Mouse (Mus musculus): ENCODE measurements at regions not wholly inside any gene's neighbourhood (a gene's known extent, or its start where the extent isn't known, plus 50 kb on each side); places are given as distances from the start of the nearest gene placed in this dataset.
A peak's percentile ranks its signal among the peaks of the same experiment; 100 is the strongest.

GRCm38 (mm10) chr5:28714978-28715377 is 247.9 kb upstream of the Shh start:
- Histone ChIP-seq H3K9me3 (no peaks in the 10 kb centered on the region), H3K27me3 (no peaks in the 10 kb centered on the region), H3K4me3 (no peak overlapping the region), H3K9ac (no peak overlapping the region), H3K27ac (replicated peaks) (no peak overlapping the region), H3K4me1 (replicated peaks) (no peaks in the 10 kb centered on the region), H3K36me3 (no peaks in the 10 kb centered on the region), H3K4me2 (no peak overlapping the region)
- ATAC-seq (ENCODE audit: low read depth) = no peak
- 93% methylated on average over 4 of the region's 4 CpGs for WGBS

GRCm38 (mm10) chr5:28710517-28710916 is 243.5 kb upstream of the Shh start:
- no peak for ATAC-seq (ENCODE audit: low read depth)
- H3K9me3 ChIP-seq = no peaks in the 10 kb centered on the region

GRCm38 (mm10) chr5:28709626-28710025 is 242.6 kb upstream of the Shh start:
- no peaks in the 10 kb centered on the region for H3K4me1 ChIP-seq (replicated peaks)
- no peaks in the 10 kb centered on the region for H3K9me3 ChIP-seq
- ATAC-seq (ENCODE audit: low read depth) = no peak
- H3K9ac ChIP-seq = no peak overlapping the region
- WGBS = 73% methylated on average over 2 of the region's 2 CpGs
- H3K4me2 ChIP-seq = no peak overlapping the region
- H3K27ac ChIP-seq (replicated peaks) = no peak overlapping the region
- no peaks in the 10 kb centered on the region for H3K36me3 ChIP-seq
- H3K27me3 ChIP-seq = no peaks in the 10 kb centered on the region
- H3K4me3 ChIP-seq = no peak overlapping the region

More at GRCm38 (mm10) chr5:28710517-28710916, 243.5 kb upstream of the Shh start:
- no peaks in the 10 kb centered on the region for H3K4me1 ChIP-seq (replicated peaks)
- no peaks in the 10 kb centered on the region for H3K27me3 ChIP-seq
- 56% methylated on average over 4 of the region's 4 CpGs for WGBS
- no peaks in the 10 kb centered on the region for H3K36me3 ChIP-seq
- no peak overlapping the region for H3K9ac ChIP-seq
- H3K27ac ChIP-seq (replicated peaks) = no peak overlapping the region
- no peak overlapping the region for H3K4me3 ChIP-seq
- no peak overlapping the region for H3K4me2 ChIP-seq

- Histone ChIP-seq H3K4me2 (no peak overlapping the region), H3K27ac (replicated peaks) (no peak overlapping the region), H3K9ac (no peak overlapping the region), H3K9me3 (no peaks in the 10 kb centered on the region), H3K27me3 (no peaks in the 10 kb centered on the region), H3K36me3 (no peaks in the 10 kb centered on the region), H3K4me1 (replicated peaks) (no peaks in the 10 kb centered on the region), H3K4me3 (no peak overlapping the region)
- ATAC-seq (ENCODE audit: low read depth) = no peak
- WGBS = 97% methylated on average over 1 of the region's 1 CpGs
Observed at GRCm38 (mm10) chr5:28704359-28704758, 237.3 kb upstream of the Shh start.

GRCm38 (mm10) chr5:28696966-28697365 is 229.9 kb upstream of the Shh start:
- no peak overlapping the region for H3K4me3 ChIP-seq
- H3K4me2 ChIP-seq = no peak overlapping the region
- no peak for ATAC-seq (ENCODE audit: low read depth)
- 66% methylated on average over 3 of the region's 3 CpGs for WGBS
- H3K36me3 ChIP-seq = no peaks in the 10 kb centered on the region
- no peak overlapping the region for H3K9ac ChIP-seq
- no peaks in the 10 kb centered on the region for H3K4me1 ChIP-seq (replicated peaks)
- H3K27ac ChIP-seq (replicated peaks) = no peak overlapping the region
- H3K27me3 ChIP-seq = no peaks in the 10 kb centered on the region
- no peaks in the 10 kb centered on the region for H3K9me3 ChIP-seq

- Histone ChIP-seq H3K9ac (no peak overlapping the region), H3K4me3 (no peak overlapping the region), H3K27ac (replicated peaks) (no peak overlapping the region), H3K36me3 (no peaks in the 10 kb centered on the region), H3K4me1 (replicated peaks) (peaks cover 9% of the 10 kb centered on the region; the same call in 1 of the 2 replicates), H3K27me3 (no peaks in the 10 kb centered on the region), H3K9me3 (no peaks in the 10 kb centered on the region), H3K4me2 (no peak overlapping the region)
- WGBS = 81% methylated on average over 6 of the region's 6 CpGs
- ATAC-seq (ENCODE audit: low read depth) = no peak
Observed at GRCm38 (mm10) chr5:28690110-28690509, 223.1 kb upstream of the Shh start.

GRCm38 (mm10) chr5:28689651-28690050 is 222.6 kb upstream of the Shh start:
- Histone ChIP-seq H3K4me1 (replicated peaks) (peaks cover 9% of the 10 kb centered on the region; the same call in 1 of the 2 replicates), H3K36me3 (no peaks in the 10 kb centered on the region), H3K27me3 (no peaks in the 10 kb centered on the region), H3K4me3 (no peak overlapping the region), H3K9me3 (no peaks in the 10 kb centered on the region), H3K4me2 (no peak overlapping the region), H3K27ac (replicated peaks) (no peak overlapping the region), H3K9ac (no peak overlapping the region)
- WGBS = 54% methylated on average over 2 of the region's 2 CpGs
- ATAC-seq (ENCODE audit: low read depth) = peak; percentile 36; the same call in 1 of the 2 replicates

GRCm38 (mm10) chr5:28689136-28689535 is 222.1 kb upstream of the Shh start:
- no peaks in the 10 kb centered on the region for H3K9me3 ChIP-seq
- H3K36me3 ChIP-seq = no peaks in the 10 kb centered on the region
- H3K27ac ChIP-seq (replicated peaks) = no peak overlapping the region
- H3K4me1 ChIP-seq (replicated peaks) = peaks cover 9% of the 10 kb centered on the region; the same call in 1 of the 2 replicates
- H3K4me3 ChIP-seq = no peak overlapping the region
- WGBS = 73% methylated on average over 3 of the region's 3 CpGs
- ATAC-seq (ENCODE audit: low read depth) = no peak
- H3K4me2 ChIP-seq = no peak overlapping the region
- no peak overlapping the region for H3K9ac ChIP-seq
- no peaks in the 10 kb centered on the region for H3K27me3 ChIP-seq

- Histone ChIP-seq H3K27me3 (no peaks in the 10 kb centered on the region), H3K36me3 (no peaks in the 10 kb centered on the region), H3K9me3 (no peaks in the 10 kb centered on the region), H3K4me1 (replicated peaks) (peaks cover 24% of the 10 kb centered on the region), H3K4me2 (no peak overlapping the region), H3K9ac (no peak overlapping the region), H3K27ac (replicated peaks) (no peak overlapping the region), H3K4me3 (no peak overlapping the region)
- 80% methylated on average over 6 of the region's 6 CpGs for WGBS
- ATAC-seq (ENCODE audit: low read depth) = no peak
Observed at GRCm38 (mm10) chr5:28682821-28683220, 215.8 kb upstream of the Shh start.

- Histone ChIP-seq H3K36me3 (no peaks in the 10 kb centered on the region), H3K4me2 (no peak overlapping the region), H3K4me1 (replicated peaks) (peaks cover 18% of the 10 kb centered on the region), H3K9me3 (no peaks in the 10 kb centered on the region), H3K9ac (no peak overlapping the region), H3K27ac (replicated peaks) (no peak overlapping the region), H3K4me3 (no peak overlapping the region), H3K27me3 (no peaks in the 10 kb centered on the region)
- 89% methylated on average over 1 of the region's 1 CpGs for WGBS
- ATAC-seq (ENCODE audit: low read depth) = no peak
Observed at GRCm38 (mm10) chr5:28680311-28680710, 213.3 kb upstream of the Shh start.

- no peak overlapping the region for H3K9ac ChIP-seq
- ATAC-seq (ENCODE audit: low read depth) = peak; percentile 89
- 75% methylated on average over 1 of the region's 1 CpGs for WGBS
- no peaks in the 10 kb centered on the region for H3K27me3 ChIP-seq
- no peaks in the 10 kb centered on the region for H3K36me3 ChIP-seq
- 0 out of 2 replicates have a peak overlapping the region, but pooled peaks have one; percentile 5 for H3K27ac ChIP-seq (replicated peaks)
- H3K4me1 ChIP-seq (replicated peaks) = peaks cover 18% of the 10 kb centered on the region
- H3K4me2 ChIP-seq = no peak overlapping the region
- H3K9me3 ChIP-seq = no peaks in the 10 kb centered on the region
- no peak overlapping the region for H3K4me3 ChIP-seq
Observed at GRCm38 (mm10) chr5:28679761-28680160, 212.7 kb upstream of the Shh start.

GRCm38 (mm10) chr5:28630186-28630585 is 163.1 kb upstream of the Shh start:
- no peaks in the 10 kb centered on the region for H3K27me3 ChIP-seq
- no peak overlapping the region for H3K4me3 ChIP-seq
- no peak for ATAC-seq (ENCODE audit: low read depth)
- no peak overlapping the region for H3K4me2 ChIP-seq
- no peaks in the 10 kb centered on the region for H3K4me1 ChIP-seq (replicated peaks)
- no peak overlapping the region for H3K27ac ChIP-seq (replicated peaks)
- H3K36me3 ChIP-seq = no peaks in the 10 kb centered on the region
- 87% methylated on average over 4 of the region's 4 CpGs for WGBS
- no peaks in the 10 kb centered on the region for H3K9me3 ChIP-seq
- no peak overlapping the region for H3K9ac ChIP-seq

GRCm38 (mm10) chr5:28611885-28612284 is 144.8 kb upstream of the Shh start:
- ATAC-seq (ENCODE audit: low read depth) = no peak
- H3K9me3 ChIP-seq = no peaks in the 10 kb centered on the region
- no peak overlapping the region for H3K4me2 ChIP-seq
- H3K27me3 ChIP-seq = no peaks in the 10 kb centered on the region
- H3K4me3 ChIP-seq = no peak overlapping the region
- H3K27ac ChIP-seq (replicated peaks) = no peak overlapping the region
- no peak overlapping the region for H3K9ac ChIP-seq
- 76% methylated on average over 3 of the region's 3 CpGs for WGBS
- no peaks in the 10 kb centered on the region for H3K4me1 ChIP-seq (replicated peaks)
- no peaks in the 10 kb centered on the region for H3K36me3 ChIP-seq
